Mouse (Mus musculus) ES-Bruce4 (cell line): Measurements from ENCODE around the gene App. TPM values are rescaled to one million over a fixed set of nuclear protein-coding genes. Genes with fewer than 3 reads are reported as not detected.

ENCODE experiments used
- H3K27ac ChIP-seq: 2 replicates; pipeline ENCODE4 v1.5.1; 2012; ENCODE audit warnings: low read length, inconsistent platforms; ENCODE audit not compliant: insufficient read depth
- H3K27me3 ChIP-seq: 2 replicates; pipeline ENCODE4 v1.6.1; 2012; ENCODE audit warnings: mild to moderate bottlenecking, low read length, inconsistent platforms; ENCODE audit not compliant: control insufficient read depth, poor library complexity, insufficient read depth, severe bottlenecking
- H3K36me3 ChIP-seq: 2 replicates; pipeline ENCODE4 v1.6.1; 2012; ENCODE audit warnings: inconsistent platforms, mild to moderate bottlenecking, low read length, moderate library complexity; ENCODE audit not compliant: control insufficient read depth, poor library complexity, insufficient read depth, severe bottlenecking
- H3K4me1 ChIP-seq: one replicate; pipeline ENCODE4 v1.8.1; 2011; ENCODE audit warnings: low read length; ENCODE audit not compliant: control insufficient read depth, insufficient read depth
- H3K4me3 ChIP-seq: 2 replicates; pipeline ENCODE4 v1.5.1; 2011; ENCODE audit warnings: low read depth, mild to moderate bottlenecking, low read length
- H3K9ac ChIP-seq: 2 replicates; pipeline ENCODE4 v1.6.1; 2012; ENCODE audit warnings: low read depth, mild to moderate bottlenecking, inconsistent platforms; ENCODE audit not compliant: poor library complexity, severe bottlenecking
- H3K9me3 ChIP-seq: replicated peaks from 2 replicates; pipeline ENCODE4 v1.6.1; 2012; ENCODE audit warnings: mild to moderate bottlenecking, low read length, inconsistent platforms; ENCODE audit not compliant: control insufficient read depth, poor library complexity, insufficient read depth, severe bottlenecking
- CTCF ChIP-seq: IDR thresholded peaks from one replicate; pipeline ENCODE4 v1.8.1; 2011; ENCODE audit warnings: low read depth, low read length
- EP300 ChIP-seq: IDR thresholded peaks from 2 replicates; pipeline ENCODE4 v1.6.1; 2011; ENCODE audit warnings: low read depth, low read length; ENCODE audit not compliant: insufficient read depth
- POLR2A ChIP-seq: IDR thresholded peaks from one replicate; pipeline ENCODE4 v1.8.1; 2011; ENCODE audit warnings: low read length; ENCODE audit not compliant: insufficient read depth
- polyA plus RNA-seq: library from polyadenylated mRNA; stranded (reverse); fragments of >200 nt; gene quantifications from 2 replicates; pipeline ENCODE4 v1.2.4, GENCODE M21; 2011; ENCODE audit warnings: low read depth; ENCODE audit not compliant: missing spikeins, insufficient read depth, insufficient read length

Gene App
- polyA plus RNA-seq, 1 experiment = 89.3 TPM

DNA sequence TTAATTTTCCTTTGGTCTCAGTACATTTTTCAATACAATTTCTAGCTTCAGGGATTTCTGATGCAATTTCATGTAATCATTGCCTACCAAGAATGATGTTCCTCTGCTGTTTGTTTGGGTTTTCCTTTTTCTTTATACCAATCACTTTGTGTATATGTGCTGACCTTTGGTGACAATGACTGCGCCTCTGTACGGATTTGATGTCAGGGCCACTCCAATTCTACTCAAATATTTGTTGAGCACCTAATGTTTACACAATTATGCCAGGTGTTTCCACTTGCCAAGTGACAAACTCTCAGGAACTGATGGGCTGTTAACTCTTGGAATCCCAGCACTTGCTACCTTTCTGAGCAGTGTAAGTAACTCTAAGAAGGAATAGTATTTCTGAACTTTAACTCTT lies 98.2 kb downstream of the App start:
- no peak for TF ChIP-seq POLR2A
- no peak for TF ChIP-seq EP300
- no peak for TF ChIP-seq CTCF
- Histone ChIP-seq H3K4me1 (no peaks in the 10 kb centered on the region), H3K27me3 (no peaks in the 10 kb centered on the region), H3K9ac (no peak overlapping the region), H3K27ac (no peak overlapping the region), H3K9me3 (no peaks in the 10 kb centered on the region), H3K36me3 (no peaks in the 10 kb centered on the region), H3K4me3 (no peak overlapping the region)

DNA sequence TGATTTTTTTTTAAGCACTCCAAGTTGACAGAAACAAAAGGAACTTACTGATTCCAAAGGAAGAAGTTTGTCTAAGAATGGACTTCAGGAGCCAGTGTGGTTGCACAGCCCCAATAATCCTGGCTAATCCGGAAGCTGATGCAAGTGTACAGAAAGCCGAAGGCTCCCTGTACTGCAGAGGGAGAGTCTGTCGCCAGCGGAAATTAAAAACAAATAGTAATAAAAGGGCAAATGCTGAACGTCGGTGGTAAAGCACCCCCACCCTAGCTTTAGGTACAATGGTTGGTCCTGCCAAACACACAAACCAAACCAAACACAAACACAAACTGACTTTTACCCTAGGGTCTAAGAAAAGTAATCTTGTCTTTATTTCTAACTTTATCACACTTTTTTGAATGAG lies 98.7 kb downstream of the App start:
- Histone ChIP-seq H3K4me1 (no peaks in the 10 kb centered on the region), H3K36me3 (no peaks in the 10 kb centered on the region)

DNA sequence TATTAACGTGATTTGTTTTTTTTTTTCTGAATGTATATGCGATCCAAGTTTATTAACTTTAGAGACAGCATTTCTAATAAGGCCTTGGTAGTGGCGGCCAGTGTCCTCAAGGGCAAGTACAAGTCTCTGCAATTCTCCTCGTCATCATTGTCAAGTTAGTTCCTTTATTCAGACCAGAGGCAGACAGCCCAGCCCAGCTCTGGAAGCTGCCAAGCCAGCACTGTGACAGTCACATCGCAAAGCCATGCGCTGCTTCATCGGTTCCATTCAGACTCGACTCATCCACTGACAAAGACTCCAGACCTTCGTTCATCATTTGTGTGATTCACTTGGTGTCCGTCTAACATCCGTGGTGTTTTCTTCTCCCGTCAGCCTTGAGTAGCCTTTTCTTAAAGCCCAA lies 100.9 kb downstream of the App start:
- Histone ChIP-seq H3K27ac (no peak overlapping the region), H3K36me3 (no peaks in the 10 kb centered on the region), H3K27me3 (no peaks in the 10 kb centered on the region), H3K4me3 (no peak overlapping the region), H3K9me3 (no peaks in the 10 kb centered on the region), H3K4me1 (no peaks in the 10 kb centered on the region), H3K9ac (no peak overlapping the region)
- TF ChIP-seq CTCF (no peak), EP300 (no peak), POLR2A (no peak)

More for the DNA sequence above, 98.7 kb downstream of the App start:
- H3K4me3 ChIP-seq = no peak overlapping the region
- no peaks in the 10 kb centered on the region for H3K27me3 ChIP-seq
- no peak overlapping the region for H3K9ac ChIP-seq
- H3K9me3 ChIP-seq = no peaks in the 10 kb centered on the region
- no peak overlapping the region for H3K27ac ChIP-seq
- no peak for TF ChIP-seq POLR2A
- TF ChIP-seq EP300 = no peak
- TF ChIP-seq CTCF = no peak

DNA sequence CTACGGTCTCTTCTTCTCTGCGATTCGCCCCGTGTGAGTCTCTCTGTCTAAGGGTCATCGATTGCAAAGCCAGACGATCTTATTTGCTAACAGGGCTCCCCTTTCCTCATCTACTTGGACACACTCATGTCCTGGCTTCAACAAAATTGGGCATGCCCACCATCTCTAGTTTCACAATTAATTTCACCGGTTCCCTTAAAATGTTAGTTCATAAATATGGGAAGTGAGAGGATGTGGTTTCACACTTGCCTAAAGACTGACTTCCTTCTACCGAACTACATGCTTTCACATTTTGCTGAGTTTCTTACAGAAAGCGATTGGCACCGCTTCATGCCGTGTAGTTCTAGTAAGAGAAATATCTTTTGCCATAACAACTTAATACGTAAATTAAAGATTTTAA lies 101.8 kb downstream of the App start:
- no peak for TF ChIP-seq POLR2A
- TF ChIP-seq CTCF = no peak
- TF ChIP-seq EP300 = no peak
- Histone ChIP-seq H3K4me1 (no peaks in the 10 kb centered on the region), H3K4me3 (no peak overlapping the region), H3K27ac (no peak overlapping the region), H3K36me3 (no peaks in the 10 kb centered on the region), H3K9me3 (no peaks in the 10 kb centered on the region), H3K27me3 (no peaks in the 10 kb centered on the region), H3K9ac (no peak overlapping the region)

DNA sequence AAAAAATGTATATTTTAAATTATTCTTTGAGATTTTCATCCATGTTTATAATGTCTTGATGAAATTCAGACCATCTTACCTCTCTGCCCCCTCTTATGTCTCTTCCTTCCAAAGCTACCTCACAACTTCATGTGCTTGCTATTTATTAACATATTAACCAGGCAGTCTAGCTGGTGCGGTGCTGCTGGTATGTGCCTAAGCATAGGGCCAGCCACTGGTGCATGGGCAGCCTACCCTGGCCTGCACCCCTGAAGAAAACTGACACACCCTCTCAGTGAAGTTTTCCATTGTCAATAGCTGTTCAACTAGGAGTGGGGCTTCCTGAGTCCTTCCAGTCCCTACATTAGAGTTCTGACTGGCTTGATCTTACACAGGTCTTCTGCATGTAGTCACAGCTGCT lies 102.3 kb downstream of the App start:
- no peak overlapping the region for H3K4me3 ChIP-seq
- H3K9me3 ChIP-seq = no peaks in the 10 kb centered on the region
- no peaks in the 10 kb centered on the region for H3K36me3 ChIP-seq
- no peaks in the 10 kb centered on the region for H3K27me3 ChIP-seq
- H3K27ac ChIP-seq = no peak overlapping the region
- TF ChIP-seq CTCF (no peak), EP300 (no peak), POLR2A (no peak)
- no peaks in the 10 kb centered on the region for H3K4me1 ChIP-seq
- no peak overlapping the region for H3K9ac ChIP-seq

DNA sequence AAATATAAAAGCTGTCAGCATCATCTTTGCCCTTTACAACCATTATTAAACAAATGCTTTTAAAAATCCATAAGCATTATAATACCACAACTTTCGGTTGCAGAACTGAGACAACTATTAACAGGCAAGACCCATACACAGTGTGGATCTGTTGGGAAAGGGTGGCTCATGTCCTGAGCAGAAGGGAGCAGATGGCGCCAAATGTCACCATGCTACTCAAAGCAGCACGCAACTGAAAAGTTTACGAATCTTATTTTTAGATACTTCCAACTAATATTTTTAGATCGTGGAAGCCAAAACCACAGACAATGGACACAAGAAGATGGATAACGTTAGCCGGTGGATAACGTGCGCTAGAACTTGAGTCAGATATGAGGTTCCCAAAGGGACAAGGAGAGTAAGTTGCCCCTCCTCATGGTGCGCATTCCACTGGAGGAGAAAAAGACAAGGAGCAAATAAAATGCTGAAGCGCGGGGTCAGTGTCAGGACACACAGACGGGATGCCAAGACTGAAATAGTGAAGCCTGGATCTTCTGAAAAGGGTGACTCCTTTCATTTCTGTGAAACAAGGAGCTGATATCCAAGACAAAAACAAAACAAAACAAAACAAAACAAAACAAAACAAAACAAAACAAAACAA lies 106.2 kb downstream of the App start:
- Histone ChIP-seq H3K36me3 (no peaks in the 10 kb centered on the region), H3K4me3 (no peak overlapping the region), H3K9ac (no peak overlapping the region), H3K27ac (no peak overlapping the region), H3K4me1 (no peaks in the 10 kb centered on the region), H3K9me3 (no peaks in the 10 kb centered on the region), H3K27me3 (no peaks in the 10 kb centered on the region)
- TF ChIP-seq CTCF = no peak
- no peak for TF ChIP-seq EP300
- TF ChIP-seq POLR2A = no peak
